Mouse (Mus musculus) neural tube, embryonic 15.5 days (tissue): ENCODE measurements around the gene Gpi1. TPM values are rescaled to one million over a fixed set of nuclear protein-coding genes. Genes with fewer than 3 reads are reported as not detected.
"Not testable (repeated sequence)": the region's sequence is repeated elsewhere in the genome, so short reads cannot be mapped to it uniquely, and the experiment has no call there.

Source experiments
- ATAC-seq: fragments of 200-750 bp; cut with Nextera tagmentation; 2 replicates; pipeline ENCODE4 v1.8.0; 2017; ENCODE audit warnings: mild to moderate bottlenecking, moderate TSS enrichment, moderate library complexity; ENCODE audit not compliant: low FRiP score
- H3K27ac ChIP-seq: fragments of 300-500 bp; sonication (generic); replicated peaks from 2 replicates; pipeline ENCODE4 v1.5.1; 2015; ENCODE audit warnings: mild to moderate bottlenecking, inconsistent platforms
- H3K27me3 ChIP-seq: fragments of 300-500 bp; sonication (generic); replicated peaks from 2 replicates; pipeline ENCODE4 v1.6.1; 2015; ENCODE audit warnings: inconsistent platforms
- H3K36me3 ChIP-seq: fragments of 300-500 bp; sonication (generic); 2 replicates; pipeline ENCODE4 v1.6.1; 2015; ENCODE audit warnings: inconsistent platforms
- H3K4me1 ChIP-seq: fragments of 300-500 bp; sonication (generic); 2 replicates; pipeline ENCODE4 v1.6.1; 2015; ENCODE audit warnings: inconsistent platforms
- H3K4me2 ChIP-seq: fragments of 300-500 bp; sonication (generic); 2 replicates; pipeline ENCODE4 v1.6.1; 2015; ENCODE audit warnings: inconsistent platforms, mild to moderate bottlenecking, moderate library complexity
- H3K4me3 ChIP-seq: fragments of 300-500 bp; sonication (generic); replicated peaks from 2 replicates; pipeline ENCODE4 v1.5.1; 2015; ENCODE audit warnings: mild to moderate bottlenecking, inconsistent platforms
- H3K9ac ChIP-seq: fragments of 300-500 bp; sonication (generic); replicated peaks from 2 replicates; pipeline ENCODE4 v1.6.1; 2015; ENCODE audit warnings: mild to moderate bottlenecking, inconsistent platforms
- H3K9me3 ChIP-seq: fragments of 300-500 bp; sonication (generic); replicated peaks from 2 replicates; pipeline ENCODE4 v1.6.1; 2016; ENCODE audit warnings: inconsistent platforms
- WGBS: fragments of 180-500 bp; shearing (Covaris S2); methylation state at CpG from one replicate; pipeline ENCODE4 v1.1.7; 2015; ENCODE audit warnings: mixed read lengths; 5-methylcytosine and 5-hydroxymethylcytosine counted together
- polyA plus RNA-seq: library from polyadenylated mRNA; unstranded; fragments of >200 nt; fragmentation: Nextera tagmentation; extraction: Ambion mirVana; gene quantifications from 2 replicates; pipeline ENCODE4 v1.2.1, GENCODE M21; 2015

Gpi1 gene
- polyA plus RNA-seq, 1 experiment from 2014 or later = 326 TPM

- Histone ChIP-seq H3K4me2 (no peak overlapping the region), H3K27ac (no peak overlapping the region), H3K27me3 (no peaks in the 10 kb centered on the region), H3K4me3 (no peak overlapping the region), H3K9ac (no peak overlapping the region), H3K36me3 (peaks cover 97% of the 10 kb centered on the region), H3K4me1 (no peaks in the 10 kb centered on the region), H3K9me3 (no peaks in the 10 kb centered on the region)
- WGBS = 95% methylated on average over 9 of the region's 9 CpGs
- no peak for ATAC-seq
Measured at GRCm38 (mm10) chr7:34208027-34208745, 21.9 kb downstream of the Gpi1 start.

GRCm38 (mm10) chr7:34206331-34206730, 23.8 kb downstream of the Gpi1 start:
- ATAC-seq = no peak
- WGBS = 96% methylated on average over 6 of the region's 6 CpGs
- peaks cover 98% of the 10 kb centered on the region for H3K36me3 ChIP-seq

GRCm38 (mm10) chr7:34202147-34202546, 28.0 kb downstream of the Gpi1 start:
- H3K4me1 ChIP-seq, H3K4me3 ChIP-seq, H3K4me2 ChIP-seq, H3K27ac ChIP-seq, H3K27me3 ChIP-seq, H3K9me3 ChIP-seq, ATAC-seq, H3K9ac ChIP-seq: not testable (repeated sequence)
- H3K36me3 ChIP-seq = peaks cover 68% of the 10 kb centered on the region
- 97% methylated on average over 10 of the region's 10 CpGs for WGBS

More at GRCm38 (mm10) chr7:34206331-34206730, 23.8 kb downstream of the Gpi1 start:
- Histone ChIP-seq H3K9ac (no peak overlapping the region), H3K27me3 (no peaks in the 10 kb centered on the region), H3K4me3 (no peak overlapping the region), H3K27ac (no peak overlapping the region), H3K4me1 (no peaks in the 10 kb centered on the region), H3K9me3 (no peaks in the 10 kb centered on the region), H3K4me2 (no peak overlapping the region)

GRCm38 (mm10) chr7:34200829-34201228, 29.3 kb downstream of the Gpi1 start:
- H3K4me1 ChIP-seq = peaks cover 2% of the 10 kb centered on the region
- no peaks in the 10 kb centered on the region for H3K27me3 ChIP-seq
- H3K27ac ChIP-seq = no peak overlapping the region
- 98% methylated on average over 2 of the region's 2 CpGs for WGBS
- no peak for ATAC-seq
- no peak overlapping the region for H3K4me2 ChIP-seq
- H3K9me3 ChIP-seq = no peaks in the 10 kb centered on the region
- no peak overlapping the region for H3K4me3 ChIP-seq
- no peak overlapping the region for H3K9ac ChIP-seq
- H3K36me3 ChIP-seq = peaks cover 55% of the 10 kb centered on the region

GRCm38 (mm10) chr7:34198346-34198745, 31.8 kb downstream of the Gpi1 start:
- no peak for ATAC-seq
- H3K9ac ChIP-seq = no peak overlapping the region
- H3K27me3 ChIP-seq = no peaks in the 10 kb centered on the region
- H3K4me2 ChIP-seq = no peak overlapping the region
- no peaks in the 10 kb centered on the region for H3K9me3 ChIP-seq
- no peak overlapping the region for H3K27ac ChIP-seq
- H3K4me1 ChIP-seq = peaks cover 9% of the 10 kb centered on the region
- WGBS = 51% methylated on average over 3 of the region's 3 CpGs
- no peak overlapping the region for H3K4me3 ChIP-seq
- H3K36me3 ChIP-seq = peaks cover 37% of the 10 kb centered on the region

GRCm38 (mm10) chr7:34196132-34197128, 33.7 kb downstream of the Gpi1 start, which contains the start of gene Pdcd2l:
TSS of gene Pdcd2l (minus strand) at chr7:34196661.
- Histone ChIP-seq H3K36me3 (peaks cover 30% of the 10 kb centered on the region), H3K4me2 (peak within 1 kb of the TSS; percentile 84), H3K4me1 (peaks cover 9% of the 10 kb centered on the region), H3K4me3 (peak within 1 kb of the TSS; percentile 95), H3K9me3 (no peaks in the 10 kb centered on the region), H3K27me3 (no peaks in the 10 kb centered on the region), H3K9ac (peak within 1 kb of the TSS; percentile 92), H3K27ac (peak within 1 kb of the TSS; percentile 67)
- 4% methylated on average over 67 of the region's 70 CpGs for WGBS
- peak; percentile 95 for ATAC-seq

- peak overlapping the region; percentile 84 for H3K4me2 ChIP-seq
- WGBS = 51% methylated on average over 3 of the region's 3 CpGs
- 0 out of 2 replicates have a peak, but pooled peaks have one; percentile 9 for ATAC-seq
- peak overlapping the region; percentile 92 for H3K9ac ChIP-seq
- no peaks in the 10 kb centered on the region for H3K27me3 ChIP-seq
- peak overlapping the region; percentile 95 for H3K4me3 ChIP-seq
- no peak overlapping the region; the same call in 1 of the 2 replicates for H3K27ac ChIP-seq
- no peaks in the 10 kb centered on the region for H3K9me3 ChIP-seq
- H3K4me1 ChIP-seq = peaks cover 9% of the 10 kb centered on the region
- peaks cover 23% of the 10 kb centered on the region for H3K36me3 ChIP-seq
Measured at GRCm38 (mm10) chr7:34195632-34196031, 34.5 kb downstream of the Gpi1 start.

- H3K27ac ChIP-seq = no peak overlapping the region
- no peaks in the 10 kb centered on the region for H3K9me3 ChIP-seq
- peaks cover 41% of the 10 kb centered on the region for H3K36me3 ChIP-seq
- H3K9ac ChIP-seq = no peak overlapping the region
- WGBS = 89% methylated on average over 6 of the region's 6 CpGs
- H3K4me3 ChIP-seq = no peak overlapping the region
- no peak for ATAC-seq
- H3K27me3 ChIP-seq = no peaks in the 10 kb centered on the region
- H3K4me2 ChIP-seq = no peak overlapping the region
- H3K4me1 ChIP-seq = peaks cover 9% of the 10 kb centered on the region
Measured at GRCm38 (mm10) chr7:34192825-34193224, 37.3 kb downstream of the Gpi1 start.

GRCm38 (mm10) chr7:34189376-34189989, 40.7 kb downstream of the Gpi1 start:
- H3K4me3 ChIP-seq = no peak overlapping the region
- no peaks in the 10 kb centered on the region for H3K9me3 ChIP-seq
- H3K4me2 ChIP-seq = no peak overlapping the region
- no peak overlapping the region for H3K27ac ChIP-seq
- H3K27me3 ChIP-seq = no peaks in the 10 kb centered on the region
- ATAC-seq = no peak
- no peak overlapping the region for H3K9ac ChIP-seq
- H3K36me3 ChIP-seq = peaks cover 69% of the 10 kb centered on the region
- no peaks in the 10 kb centered on the region for H3K4me1 ChIP-seq
- WGBS = 92% methylated on average over 12 of the region's 12 CpGs

GRCm38 (mm10) chr7:34183794-34184193, 46.3 kb downstream of the Gpi1 start:
- Histone ChIP-seq H3K27ac (no peak overlapping the region), H3K36me3 (peaks cover 58% of the 10 kb centered on the region), H3K4me1 (no peaks in the 10 kb centered on the region), H3K9me3 (no peaks in the 10 kb centered on the region), H3K4me2 (no peak overlapping the region), H3K27me3 (no peaks in the 10 kb centered on the region), H3K9ac (no peak overlapping the region), H3K4me3 (no peak overlapping the region)
- WGBS = 88% methylated on average over 3 of the region's 3 CpGs
- ATAC-seq = no peak

GRCm38 (mm10) chr7:34183356-34183755, 46.8 kb downstream of the Gpi1 start:
- H3K27ac ChIP-seq = no peak overlapping the region
- no peaks in the 10 kb centered on the region for H3K27me3 ChIP-seq
- peaks cover 53% of the 10 kb centered on the region for H3K36me3 ChIP-seq
- ATAC-seq = no peak
- no peaks in the 10 kb centered on the region for H3K4me1 ChIP-seq
- no peak overlapping the region for H3K4me3 ChIP-seq
- H3K4me2 ChIP-seq = no peak overlapping the region
- no peak overlapping the region for H3K9ac ChIP-seq
- 94% methylated on average over 13 of the region's 13 CpGs for WGBS
- H3K9me3 ChIP-seq = no peaks in the 10 kb centered on the region
